ENCODE assay signal across 18 mouse cellular contexts in the genomic region with DNA sequence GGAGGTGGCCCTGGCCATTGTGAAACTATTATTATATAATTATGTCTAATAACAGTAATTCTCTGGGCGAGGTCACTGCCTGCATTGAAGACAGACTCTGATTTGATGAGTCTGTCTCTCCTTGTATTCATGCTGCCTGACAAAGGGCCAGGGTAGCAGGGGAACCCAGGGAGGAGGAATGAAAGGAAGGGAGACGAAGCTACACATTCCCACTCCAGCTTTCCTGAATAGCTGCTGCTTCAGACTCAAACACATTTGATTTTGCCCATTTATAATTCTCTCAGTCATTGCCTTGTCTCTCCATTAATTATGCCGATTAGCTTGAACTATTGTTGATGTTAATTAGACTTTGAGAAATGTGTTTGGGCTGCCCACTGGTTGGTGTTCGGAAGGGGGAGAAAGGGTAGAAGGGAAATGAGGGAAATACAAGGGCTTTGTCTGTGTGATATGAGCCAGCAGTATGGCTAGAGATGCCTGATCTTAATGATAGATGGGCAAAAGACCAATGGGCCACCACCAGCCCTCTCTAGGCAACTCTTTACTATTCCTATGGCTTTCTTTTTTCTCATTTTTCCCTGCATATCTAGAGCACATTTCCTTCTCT.
A peak's percentile ranks its signal among the peaks of the same experiment; 100 is the strongest.
DNase-seq lines count a peak whose midpoint lies in the region; ATAC-seq lines count a peak whose summit lies in the region.
"Had no signal": no experiment of that assay in that cellular context is flagged by ENCODE, and none has a peak within 500 bp of the region (broad histone marks: within the 10 kb centered on the region; RNA-seq: fewer than 3 reads in every experiment).

No protein-coding gene starts in this region.

- no peak for DNase-seq in forebrain, embryonic 11.5 days (ENCODE audit: low spot score)
- DNase-seq in forebrain, embryonic 14.5 days (ENCODE audit: low spot score) = peak; percentile 54
- DNase-seq in retina, embryonic 14.5 days (ENCODE audit: low spot score) = peak; percentile 54
- DNase-seq in left cerebral cortex, postnatal 14 days (ENCODE audit: low spot score in 2 of 2) = no peak
- no peak for DNase-seq in cerebellum, postnatal 25 days
- DNase-seq: adrenal gland, adult 2 months; adrenal gland, postnatal 25 days; cerebellum, adult 18-20 months; cerebellum, adult 9-11 months; gastrocnemius, postnatal 36 days; heart, adult 18-20 months; heart, postnatal 10 days; kidney, adult 18-20 months had no signal

- peak; percentile 80 for ATAC-seq in forebrain, embryonic 13.5 days
- ATAC-seq in forebrain, embryonic 11.5 days (replicated peaks; ENCODE audit: low FRiP score) = no peak
- peak; percentile 60 for ATAC-seq in forebrain, embryonic 14.5 days
- no peak for ATAC-seq in intestine, embryonic 15.5 days
- ATAC-seq: hindbrain, postnatal 0 days had no signal

- intact Hi-C loops in left cerebral cortex, postnatal 14 days (cut with DNase I) = no loop called here

- H3K36me3 ChIP-seq in forebrain, embryonic 13.5 days (ENCODE audit: poor library complexity, severe bottlenecking) = no peaks in the 10 kb centered on the region
- no peaks in the 10 kb centered on the region for H3K36me3 ChIP-seq in forebrain, embryonic 11.5 days (ENCODE audit: control insufficient read depth, insufficient read depth, low read length)
- H3K36me3 ChIP-seq in forebrain, embryonic 14.5 days (ENCODE audit: control insufficient read depth, insufficient read depth, low read length) = no peaks in the 10 kb centered on the region
- no peaks in the 10 kb centered on the region for H3K36me3 ChIP-seq in intestine, embryonic 15.5 days
- H3K36me3 ChIP-seq: heart, embryonic 10.5 days; hindbrain, embryonic 13.5 days had no signal

- no peaks in the 10 kb centered on the region for H3K27me3 ChIP-seq in forebrain, embryonic 13.5 days
- H3K27me3 ChIP-seq in forebrain, embryonic 11.5 days (ENCODE audit: control insufficient read depth, insufficient read depth, low read length) = no peaks in the 10 kb centered on the region
- H3K27me3 ChIP-seq in forebrain, embryonic 14.5 days (replicated peaks; ENCODE audit: control insufficient read depth, insufficient read depth, low read length) = no peaks in the 10 kb centered on the region
- no peaks in the 10 kb centered on the region for H3K27me3 ChIP-seq in intestine, embryonic 15.5 days (replicated peaks)
- H3K27me3 ChIP-seq: hindbrain, embryonic 13.5 days had no signal

- peaks cover 7% of the 10 kb centered on the region for H3K4me1 ChIP-seq in forebrain, embryonic 13.5 days
- no peaks in the 10 kb centered on the region for H3K4me1 ChIP-seq in forebrain, embryonic 11.5 days (replicated peaks; ENCODE audit: control insufficient read depth, insufficient read depth, low read length)
- no peaks in the 10 kb centered on the region for H3K4me1 ChIP-seq in forebrain, embryonic 14.5 days (ENCODE audit: control insufficient read depth, insufficient read depth, low read length)
- H3K4me1 ChIP-seq in intestine, embryonic 15.5 days (replicated peaks) = no peaks in the 10 kb centered on the region
- H3K4me1 ChIP-seq: heart, embryonic 10.5 days had no signal

- WGBS in forebrain, embryonic 13.5 days = 21% methylated on average over 4 of the region's 4 CpGs
- WGBS in forebrain, embryonic 11.5 days = 41% methylated on average over 4 of the region's 4 CpGs
- WGBS in forebrain, embryonic 14.5 days = 18% methylated on average over 4 of the region's 4 CpGs
- 74% methylated on average over 4 of the region's 4 CpGs for WGBS in intestine, embryonic 15.5 days

- no peak overlapping the region for H3K9ac ChIP-seq in forebrain, embryonic 13.5 days
- no peak overlapping the region for H3K9ac ChIP-seq in forebrain, embryonic 11.5 days (ENCODE audit: low read length)
- H3K9ac ChIP-seq in forebrain, embryonic 14.5 days (ENCODE audit: low read length) = no peak overlapping the region
- H3K9ac ChIP-seq in intestine, embryonic 15.5 days = no peak overlapping the region
- H3K9ac ChIP-seq: hindbrain, embryonic 13.5 days had no signal

- H3K4me2 ChIP-seq in forebrain, embryonic 13.5 days = no peak overlapping the region
- no peak overlapping the region for H3K4me2 ChIP-seq in forebrain, embryonic 11.5 days (ENCODE audit: low read depth, low read length, severe bottlenecking)
- no peak overlapping the region for H3K4me2 ChIP-seq in forebrain, embryonic 14.5 days (ENCODE audit: low read length)
- no peak overlapping the region for H3K4me2 ChIP-seq in intestine, embryonic 15.5 days (replicated peaks)
- H3K4me2 ChIP-seq: hindbrain, embryonic 13.5 days had no signal

- H3K9me3 ChIP-seq in forebrain, embryonic 13.5 days (replicated peaks) = no peaks in the 10 kb centered on the region
- H3K9me3 ChIP-seq in forebrain, embryonic 11.5 days (ENCODE audit: control insufficient read depth, low read length) = no peaks in the 10 kb centered on the region
- H3K9me3 ChIP-seq in forebrain, embryonic 14.5 days (replicated peaks; ENCODE audit: control insufficient read depth, low read length) = no peaks in the 10 kb centered on the region
- H3K9me3 ChIP-seq in intestine, embryonic 15.5 days = no peaks in the 10 kb centered on the region
- H3K9me3 ChIP-seq: heart, embryonic 10.5 days; hindbrain, embryonic 13.5 days had no signal

- H3K27ac ChIP-seq in forebrain, embryonic 13.5 days = no peak overlapping the region
- H3K27ac ChIP-seq in forebrain, embryonic 11.5 days (ENCODE audit: low read depth, low read length) = no peak overlapping the region
- H3K27ac ChIP-seq in forebrain, embryonic 14.5 days (ENCODE audit: low read depth, low read length) = no peak overlapping the region
- no peak overlapping the region for H3K27ac ChIP-seq in intestine, embryonic 15.5 days
- H3K27ac ChIP-seq: heart, embryonic 10.5 days; hindbrain, embryonic 13.5 days; hindbrain, postnatal 0 days had no signal

- no peak overlapping the region for H3K4me3 ChIP-seq in forebrain, embryonic 13.5 days
- no peak overlapping the region for H3K4me3 ChIP-seq in forebrain, embryonic 11.5 days (ENCODE audit: low read depth, low read length)
- H3K4me3 ChIP-seq in forebrain, embryonic 14.5 days (ENCODE audit: low read depth, low read length) = no peak overlapping the region
- no peak overlapping the region for H3K4me3 ChIP-seq in intestine, embryonic 15.5 days (replicated peaks)
- H3K4me3 ChIP-seq: heart, embryonic 10.5 days; hindbrain, embryonic 13.5 days had no signal

Comparison
In these comparisons a context has a peak if more than half of its experiments do, and no peak if none do; other contexts are left out.
1. ATAC-seq: peak in forebrain, embryonic 13.5 days (single experiment) and forebrain, embryonic 14.5 days (single experiment); none in forebrain, embryonic 11.5 days (single experiment) and intestine, embryonic 15.5 days (single experiment).
2. DNase-seq: peak in forebrain, embryonic 14.5 days (single experiment) and retina, embryonic 14.5 days (single experiment); none in forebrain, embryonic 11.5 days (single experiment), left cerebral cortex, postnatal 14 days (0 of 2) and cerebellum, postnatal 25 days (0 of 2).